Mouse (Mus musculus) neural tube, embryonic 13.5 days (tissue): ENCODE measurements around the gene Ldlrad2. TPM values are rescaled to one million over a fixed set of nuclear protein-coding genes. Genes with fewer than 3 reads are reported as not detected.

Source experiments
- ATAC-seq: fragments of 200-750 bp; cut with Nextera tagmentation; 2 replicates; pipeline ENCODE4 v1.8.0; 2017; ENCODE audit warnings: low read depth, mild to moderate bottlenecking, moderate TSS enrichment, moderate library complexity
- H3K27ac ChIP-seq: fragments of 300-500 bp; sonication (generic); replicated peaks from 2 replicates; pipeline ENCODE4 v1.5.1; 2015; ENCODE audit warnings: moderate library complexity, mild to moderate bottlenecking, inconsistent platforms
- H3K27me3 ChIP-seq: fragments of 300-500 bp; sonication (generic); 2 replicates; pipeline ENCODE4 v1.6.1; 2015; ENCODE audit warnings: mild to moderate bottlenecking, inconsistent platforms
- H3K36me3 ChIP-seq: fragments of 300-500 bp; sonication (generic); 2 replicates; pipeline ENCODE4 v1.6.1; 2015; ENCODE audit warnings: mild to moderate bottlenecking, inconsistent platforms
- H3K4me1 ChIP-seq: fragments of 300-500 bp; sonication (generic); replicated peaks from 2 replicates; pipeline ENCODE4 v1.6.1; 2015; ENCODE audit warnings: inconsistent platforms
- H3K4me2 ChIP-seq: fragments of 300-500 bp; sonication (generic); 2 replicates; pipeline ENCODE4 v1.6.1; 2015; ENCODE audit warnings: inconsistent platforms, mild to moderate bottlenecking, moderate library complexity
- H3K4me3 ChIP-seq: fragments of 300-500 bp; sonication (generic); 2 replicates; pipeline ENCODE4 v1.5.1; 2015; ENCODE audit warnings: mild to moderate bottlenecking, inconsistent platforms
- H3K9ac ChIP-seq: fragments of 300-500 bp; sonication (generic); 2 replicates; pipeline ENCODE4 v1.6.1; 2015; ENCODE audit warnings: moderate library complexity, mild to moderate bottlenecking, inconsistent platforms
- H3K9me3 ChIP-seq: fragments of 300-500 bp; sonication (generic); 2 replicates; pipeline ENCODE4 v1.6.1; 2016; ENCODE audit warnings: inconsistent platforms
- WGBS: fragments of 180-500 bp; shearing (Covaris S2); methylation state at CpG from one replicate; pipeline ENCODE4 v1.1.7; 2015; 5-methylcytosine and 5-hydroxymethylcytosine counted together
- microRNA-seq: library from miRNA; unstranded; fragments of <30 nt; microRNA quantifications from one replicate; pipeline ENCODE4, GENCODE M21; 2016
- polyA plus RNA-seq: library from polyadenylated mRNA; unstranded; fragments of >200 nt; fragmentation: Nextera tagmentation; extraction: Ambion mirVana; gene quantifications from 2 replicates; pipeline ENCODE4 v1.2.1, GENCODE M21; 2015

Ldlrad2 gene
- polyA plus RNA-seq, 1 experiment from 2014 or later = not detected

DNA sequence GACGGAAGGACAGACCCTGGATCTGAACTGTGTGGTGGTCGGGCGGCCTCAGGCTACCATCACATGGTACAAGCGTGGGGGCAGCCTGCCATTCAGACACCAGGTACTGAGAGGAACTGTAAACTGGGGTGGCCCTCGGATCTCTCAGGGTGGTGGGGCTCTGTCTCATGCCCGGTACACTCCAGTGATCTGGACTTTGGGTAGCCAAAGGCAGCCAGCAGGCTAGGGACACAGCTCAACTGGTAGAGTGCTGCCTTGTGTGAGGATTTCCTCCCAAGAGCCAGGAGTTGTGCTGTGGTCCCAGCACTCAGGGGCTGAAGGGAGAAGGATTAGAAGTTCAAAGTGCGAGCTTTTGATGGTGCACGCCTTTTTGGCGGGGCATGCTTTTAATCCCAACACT is 28.8 kb downstream of the Ldlrad2 start:
- H3K36me3 ChIP-seq = peaks cover 35% of the 10 kb centered on the region
- no peak overlapping the region for H3K9ac ChIP-seq
- no peak overlapping the region for H3K27ac ChIP-seq
- WGBS = 91% methylated on average over 9 of the region's 9 CpGs
- no peaks in the 10 kb centered on the region for H3K27me3 ChIP-seq
- H3K4me1 ChIP-seq = no peaks in the 10 kb centered on the region
- H3K4me2 ChIP-seq = no peak overlapping the region
- no peaks in the 10 kb centered on the region for H3K9me3 ChIP-seq
- no peak for ATAC-seq
- H3K4me3 ChIP-seq = no peak overlapping the region

DNA sequence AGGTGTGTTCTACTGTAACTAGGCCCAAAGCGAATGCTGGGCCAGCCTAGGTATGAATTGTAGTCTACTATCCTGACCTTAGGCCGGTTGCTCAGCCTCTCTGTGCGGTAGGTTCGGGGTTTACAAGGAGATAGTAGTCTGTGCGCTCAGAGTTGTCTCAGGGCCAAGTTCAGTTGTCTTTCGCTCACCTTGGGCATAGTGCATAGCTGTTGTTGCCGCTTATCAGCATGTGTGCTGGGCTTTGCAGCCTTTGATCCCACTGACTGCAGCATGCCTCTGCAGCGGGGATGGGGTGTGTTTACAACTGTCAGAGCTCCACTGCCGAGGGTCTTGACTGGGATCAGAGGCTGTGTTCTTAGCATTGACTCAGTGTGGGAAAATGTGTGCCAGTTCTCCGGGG is 31.4 kb downstream of the Ldlrad2 start:
- no peaks in the 10 kb centered on the region for H3K27me3 ChIP-seq
- 90% methylated on average over 10 of the region's 10 CpGs for WGBS
- H3K36me3 ChIP-seq = peaks cover 30% of the 10 kb centered on the region
- no peaks in the 10 kb centered on the region for H3K9me3 ChIP-seq
- H3K4me2 ChIP-seq = no peak overlapping the region
- no peak overlapping the region for H3K4me3 ChIP-seq
- H3K9ac ChIP-seq = no peak overlapping the region
- ATAC-seq = no peak
- no peak overlapping the region for H3K27ac ChIP-seq
- H3K4me1 ChIP-seq = no peaks in the 10 kb centered on the region

GRCm38 (mm10) chr4:137540356-137540755 is 34.0 kb downstream of the Ldlrad2 start:
- 72% methylated on average over 14 of the region's 14 CpGs for WGBS
- Histone ChIP-seq H3K4me1 (no peaks in the 10 kb centered on the region), H3K36me3 (peaks cover 16% of the 10 kb centered on the region; the same call in 1 of the 2 replicates), H3K27ac (no peak overlapping the region), H3K9ac (peak overlapping the region; percentile 22; the same call in 1 of the 2 replicates), H3K27me3 (no peaks in the 10 kb centered on the region), H3K9me3 (no peaks in the 10 kb centered on the region), H3K4me3 (no peak overlapping the region), H3K4me2 (no peak overlapping the region)
- ATAC-seq = no peak

GRCm38 (mm10) chr4:137527872-137528271 is 46.5 kb downstream of the Ldlrad2 start:
- Histone ChIP-seq H3K27ac (no peak overlapping the region), H3K9ac (no peak overlapping the region), H3K4me3 (no peak overlapping the region), H3K27me3 (no peaks in the 10 kb centered on the region), H3K9me3 (no peaks in the 10 kb centered on the region), H3K4me2 (no peak overlapping the region), H3K4me1 (peaks cover 7% of the 10 kb centered on the region), H3K36me3 (no peaks in the 10 kb centered on the region)
- ATAC-seq = no peak
- 81% methylated on average over 6 of the region's 6 CpGs for WGBS

GRCm38 (mm10) chr4:137527368-137527767 is 47.0 kb downstream of the Ldlrad2 start:
- Histone ChIP-seq H3K4me2 (no peak overlapping the region), H3K27me3 (no peaks in the 10 kb centered on the region), H3K9me3 (no peaks in the 10 kb centered on the region), H3K36me3 (no peaks in the 10 kb centered on the region), H3K27ac (no peak overlapping the region), H3K4me1 (peaks cover 7% of the 10 kb centered on the region), H3K9ac (no peak overlapping the region), H3K4me3 (no peak overlapping the region)
- 58% methylated on average over 4 of the region's 4 CpGs for WGBS
- no peak for ATAC-seq

- Histone ChIP-seq H3K36me3 (no peaks in the 10 kb centered on the region), H3K4me2 (no peak overlapping the region), H3K9ac (no peak overlapping the region), H3K27me3 (no peaks in the 10 kb centered on the region), H3K9me3 (no peaks in the 10 kb centered on the region), H3K27ac (no peak overlapping the region), H3K4me1 (peaks cover 7% of the 10 kb centered on the region), H3K4me3 (no peak overlapping the region)
- WGBS = 100% methylated on average over 1 of the region's 1 CpGs
- ATAC-seq = no peak
Observed at GRCm38 (mm10) chr4:137525426-137525825, 48.9 kb downstream of the Ldlrad2 start.

Small RNA genes within 50 kb of the gene (microRNA-seq; reads per million reads assigned to microRNA genes)
- 1.0 reads per million for gene Mir7018

Other genes with a start within 250 kb of the Ldlrad2 start
- 869 and 879 TPM in 2 replicates for gene Cdc42, start 216.8 kb downstream of the Ldlrad2 start, polyA plus RNA-seq
- not detected in 2 replicates for gene Cela3a, start 164.8 kb downstream of the Ldlrad2 start, polyA plus RNA-seq
- gene Cela3b, start 144.0 kb downstream of the Ldlrad2 start, polyA plus RNA-seq = not detected in 2 replicates
- not detected in 2 replicates for gene 1700013G24Rik, start 121.3 kb downstream of the Ldlrad2 start, polyA plus RNA-seq
- gene Hspg2, start 105.8 kb downstream of the Ldlrad2 start, polyA plus RNA-seq = 8.6 and 9.6 TPM in 2 replicates
- 69.2 and 78.7 TPM in 2 replicates for gene Usp48, start 19.2 kb upstream of the Ldlrad2 start, polyA plus RNA-seq
- 39.5 and 51.2 TPM in 2 replicates for gene Rap1gap, start 90.2 kb upstream of the Ldlrad2 start, polyA plus RNA-seq
- gene Alpl, start 221.8 kb upstream of the Ldlrad2 start, polyA plus RNA-seq = 7.1 and 7.7 TPM in 2 replicates